Mouse (Mus musculus) E14TG2a.4 (cell line): Measurements from ENCODE around the gene Gmip.

Source experiments
- CTCF ChIP-seq: conservative IDR thresholded peaks from 2 replicates; pipeline ENCODE4 v1.5.1; 2014; ENCODE audit warnings: low read length
- POU5F1 ChIP-seq: IDR thresholded peaks from 2 replicates; pipeline ENCODE4 v1.6.1; 2014; ENCODE audit warnings: low read length, borderline replicate concordance

DNA sequence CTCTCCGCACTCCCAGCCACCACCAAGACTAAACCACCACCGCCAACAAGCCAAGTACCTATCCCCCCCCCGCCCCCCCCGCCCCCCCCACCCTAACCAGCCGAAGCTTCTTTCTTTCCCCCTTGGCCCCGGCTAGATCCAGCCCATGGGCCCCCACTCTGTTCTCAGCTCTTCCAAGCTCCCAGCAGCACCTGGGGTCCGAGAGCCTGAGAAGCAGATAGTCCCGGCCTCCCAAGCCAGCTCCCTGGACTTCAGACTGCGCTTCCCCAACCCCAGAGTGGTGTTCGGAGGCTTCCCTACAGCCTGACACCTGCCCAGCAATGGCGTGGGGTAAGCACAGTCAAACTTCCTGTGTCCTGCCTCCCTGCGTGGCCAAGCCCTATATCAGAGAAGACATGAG, 31.4 kb upstream of the Gmip start:
- TF ChIP-seq CTCF (no peak), POU5F1 (no peak)
